In genomic region chr9:58040977-58041376, GRCm38 (mm10) we compare ENCODE assay signal across 13 mouse cellular contexts. TPM values are rescaled to one million over a fixed set of nuclear protein-coding genes. Genes with fewer than 3 reads are reported as not detected.
DNase-seq lines count a peak whose midpoint lies in the region; ATAC-seq lines count a peak whose summit lies in the region.
"Had no signal": no experiment of that assay in that cellular context is flagged by ENCODE, and none has a peak within 500 bp of the region (broad histone marks: within the 10 kb centered on the region; RNA-seq: fewer than 3 reads in every experiment).

No protein-coding gene starts in this region.

- ATAC-seq in hindbrain, embryonic 14.5 days (ENCODE audit: low FRiP score): no peak
- no peak for ATAC-seq in midbrain, embryonic 15.5 days (replicated peaks)
- ATAC-seq in monocyte, adult 5-6 weeks (replicated peaks; ENCODE audit: insufficient number of reproducible peaks, low FRiP score, low TSS enrichment, poor library complexity, severe bottlenecking): no peak
- ATAC-seq: intestine, postnatal 0 days had no signal

- peak overlapping the region; percentile 27; the same call in 1 of the 2 replicates for H3K27ac ChIP-seq in hindbrain, embryonic 14.5 days
- H3K27ac ChIP-seq in midbrain, embryonic 15.5 days: peak overlapping the region; percentile 42
- H3K27ac ChIP-seq: liver, embryonic 13.5 days had no signal

- H3K27me3 ChIP-seq in hindbrain, embryonic 14.5 days (ENCODE audit: control insufficient read depth, insufficient read depth, low read length): peaks cover 8% of the 10 kb centered on the region
- H3K27me3 ChIP-seq in midbrain, embryonic 15.5 days (replicated peaks): peaks cover 8% of the 10 kb centered on the region; the same call in 1 of the 2 replicates

- DNase-seq in embryo, embryonic 10.5 days (ENCODE audit: low spot score): peak; percentile 47
- DNase-seq in embryo, embryonic 10 days (ENCODE audit: low spot score): no peak
- DNase-seq in fibroblast of lung, adult 2 months (ENCODE audit: low read depth): peak; percentile 43
- DNase-seq in hindbrain, embryonic 14.5 days (ENCODE audit: low spot score): no peak
- no peak for DNase-seq in left cerebral cortex, adult 11 months (ENCODE audit: low spot score)
- no peak for DNase-seq in adipocyte (ENCODE audit: low spot score)
- DNase-seq: adrenal gland, adult 2 months; liver, embryonic 13.5 days; lung, postnatal 4 days; right cerebral cortex, postnatal 25 days had no signal

- no peaks in the 10 kb centered on the region for H3K36me3 ChIP-seq in hindbrain, embryonic 14.5 days (replicated peaks; ENCODE audit: control insufficient read depth, insufficient read depth)
- no peaks in the 10 kb centered on the region for H3K36me3 ChIP-seq in midbrain, embryonic 15.5 days (replicated peaks)
- H3K36me3 ChIP-seq: liver, embryonic 13.5 days had no signal

- H3K4me3 ChIP-seq in hindbrain, embryonic 14.5 days (replicated peaks; ENCODE audit: low read length): no peak overlapping the region
- no peak overlapping the region for H3K4me3 ChIP-seq in midbrain, embryonic 15.5 days
- H3K4me3 ChIP-seq: liver, embryonic 13.5 days had no signal

- no peak overlapping the region for H3K9ac ChIP-seq in hindbrain, embryonic 14.5 days
- H3K9ac ChIP-seq in midbrain, embryonic 15.5 days: no peak overlapping the region
- H3K9ac ChIP-seq: liver, embryonic 13.5 days had no signal

- H3K4me1 ChIP-seq in hindbrain, embryonic 14.5 days (replicated peaks; ENCODE audit: control insufficient read depth, insufficient read depth, low read length): peaks cover 57% of the 10 kb centered on the region
- H3K4me1 ChIP-seq in midbrain, embryonic 15.5 days: peaks cover 65% of the 10 kb centered on the region
- H3K4me1 ChIP-seq: liver, embryonic 13.5 days had no signal

- no peaks in the 10 kb centered on the region for H3K9me3 ChIP-seq in hindbrain, embryonic 14.5 days (ENCODE audit: control insufficient read depth, low read length)
- no peaks in the 10 kb centered on the region for H3K9me3 ChIP-seq in midbrain, embryonic 15.5 days
- H3K9me3 ChIP-seq: liver, embryonic 13.5 days had no signal

- no peak overlapping the region for H3K4me2 ChIP-seq in hindbrain, embryonic 14.5 days (replicated peaks)
- H3K4me2 ChIP-seq in midbrain, embryonic 15.5 days: no peak overlapping the region
- H3K4me2 ChIP-seq: liver, embryonic 13.5 days had no signal

- 28% methylated on average over 4 of the region's 4 CpGs for WGBS in hindbrain, embryonic 14.5 days
- 21% methylated on average over 4 of the region's 4 CpGs for WGBS in midbrain, embryonic 15.5 days

RNA-seq across cellular contexts. Expression of gene Stra6, which starts 22.6 kb away (rescaled TPM):
- polyA plus RNA-seq in hindbrain, embryonic 14.5 days (2014; fragmentation: Nextera tagmentation; extraction: Ambion mirVana): 18.1 and 22.1 TPM in 2 replicates
- 15.0 and 15.7 TPM in 2 replicates for polyA plus RNA-seq in midbrain, embryonic 15.5 days (2015; fragmentation: Nextera tagmentation; extraction: Ambion mirVana)
- not detected in 3 replicates for total RNA-seq in monocyte, adult 5-6 weeks (2017)

RNA-seq across cellular contexts. Expression of gene Cyp11a1, which starts 34.8 kb away (rescaled TPM):
- 0.39 and 1.5 TPM in 2 replicates for polyA plus RNA-seq in hindbrain, embryonic 14.5 days (2014; fragmentation: Nextera tagmentation; extraction: Ambion mirVana)
- polyA plus RNA-seq in midbrain, embryonic 15.5 days (2015; fragmentation: Nextera tagmentation; extraction: Ambion mirVana): 0.44 and 1.1 TPM in 2 replicates
- total RNA-seq in monocyte, adult 5-6 weeks (2017): 7.8 to 44.8 TPM (median 28.4 TPM) in 3 replicates

Comparison
In these comparisons a context has a peak if more than half of its experiments do, and no peak if none do; other contexts are left out.
1. DNase-seq: peak in embryo, embryonic 10.5 days (single experiment) and fibroblast of lung, adult 2 months (single experiment); none in embryo, embryonic 10 days (single experiment), hindbrain, embryonic 14.5 days (single experiment), left cerebral cortex, adult 11 months (single experiment) and adipocyte (single experiment).